Mouse (Mus musculus): ENCODE data around the gene Gstm3. TPM values are rescaled to one million over a fixed set of nuclear protein-coding genes. Genes with fewer than 3 reads are reported as not detected.

Gene Gstm3
- polyA plus RNA-seq, 1 experiment from 2014 or later: 11.4 TPM

GRCm38 (mm10) chr3:107943239-107943990 is 25.7 kb downstream of the Gstm3 start, which contains the start of gene Gstm6:
TSS of gene Gstm6 (minus strand) at chr3:107943749.
- H3K4me2 ChIP-seq: peak within 1 kb of the TSS; percentile 32
- WGBS (ENCODE audit: insufficient replicate concordance): 26% methylated on average over 20 of the region's 20 CpGs
- ATAC-seq (ENCODE audit: low read depth) (peak; percentile 43; the same call in 1 of the 2 replicates), DNase-seq (no peak)
- H3K9ac ChIP-seq: no peak within 1 kb of the TSS
- H3K27me3 ChIP-seq: no peaks in the 10 kb centered on the region
- H3K9me3 ChIP-seq (replicated peaks): no peaks in the 10 kb centered on the region
- peaks cover 4% of the 10 kb centered on the region; the same call in 1 of the 2 replicates for H3K4me1 ChIP-seq (replicated peaks)
- H3K36me3 ChIP-seq: no peaks in the 10 kb centered on the region
- 0 out of 2 replicates have a peak within 1 kb of the TSS, but pooled peaks have one; percentile 18 for H3K4me3 ChIP-seq (replicated peaks)
- H3K27ac ChIP-seq: no peak within 1 kb of the TSS

GRCm38 (mm10) chr3:107941261-107941660 is 27.8 kb downstream of the Gstm3 start:
- peaks cover 4% of the 10 kb centered on the region; the same call in 1 of the 2 replicates for H3K4me1 ChIP-seq (replicated peaks)
- H3K9ac ChIP-seq: no peak overlapping the region
- H3K27ac ChIP-seq: no peak overlapping the region
- DNase-seq (no peak), ATAC-seq (ENCODE audit: low read depth) (no peak)
- no peaks in the 10 kb centered on the region for H3K36me3 ChIP-seq
- H3K27me3 ChIP-seq: no peaks in the 10 kb centered on the region
- no peak overlapping the region for H3K4me2 ChIP-seq
- H3K9me3 ChIP-seq (replicated peaks): no peaks in the 10 kb centered on the region
- no peak overlapping the region for H3K4me3 ChIP-seq (replicated peaks)
- WGBS (ENCODE audit: insufficient replicate concordance): 68% methylated on average over 4 of the region's 4 CpGs

- no peak overlapping the region for H3K4me3 ChIP-seq (replicated peaks)
- H3K4me2 ChIP-seq: no peak overlapping the region
- peaks cover 4% of the 10 kb centered on the region; the same call in 1 of the 2 replicates for H3K4me1 ChIP-seq (replicated peaks)
- H3K27me3 ChIP-seq: no peaks in the 10 kb centered on the region
- DNase-seq (no peak), ATAC-seq (ENCODE audit: low read depth) (no peak)
- no peak overlapping the region for H3K9ac ChIP-seq
- H3K36me3 ChIP-seq: no peaks in the 10 kb centered on the region
- no peak overlapping the region for H3K27ac ChIP-seq
- WGBS (ENCODE audit: insufficient replicate concordance): 66% methylated on average over 7 of the region's 7 CpGs
- H3K9me3 ChIP-seq (replicated peaks): no peaks in the 10 kb centered on the region
These were observed 28.6 kb downstream of the Gstm3 start for GRCm38 (mm10) chr3:107940524-107940923.

GRCm38 (mm10) chr3:107939830-107940229 is 29.3 kb downstream of the Gstm3 start:
- 53% methylated on average over 4 of the region's 4 CpGs for WGBS (ENCODE audit: insufficient replicate concordance)
- Histone ChIP-seq H3K9me3 (replicated peaks) (no peaks in the 10 kb centered on the region), H3K27ac (no peak overlapping the region), H3K27me3 (no peaks in the 10 kb centered on the region), H3K4me2 (no peak overlapping the region), H3K9ac (no peak overlapping the region), H3K4me3 (replicated peaks) (no peak overlapping the region), H3K36me3 (no peaks in the 10 kb centered on the region), H3K4me1 (replicated peaks) (peaks cover 4% of the 10 kb centered on the region; the same call in 1 of the 2 replicates)
- DNase-seq: no peak
- 0 out of 2 replicates have a peak, but pooled peaks have one; percentile 5 for ATAC-seq (ENCODE audit: low read depth)

- WGBS (ENCODE audit: insufficient replicate concordance): 23% methylated on average over 3 of the region's 3 CpGs
- Histone ChIP-seq H3K36me3 (no peaks in the 10 kb centered on the region), H3K4me1 (replicated peaks) (peaks cover 4% of the 10 kb centered on the region; the same call in 1 of the 2 replicates), H3K27ac (no peak overlapping the region), H3K4me2 (no peak overlapping the region), H3K27me3 (no peaks in the 10 kb centered on the region), H3K9ac (no peak overlapping the region), H3K9me3 (replicated peaks) (no peaks in the 10 kb centered on the region), H3K4me3 (replicated peaks) (no peak overlapping the region)
- ATAC-seq (ENCODE audit: low read depth): peak; percentile 14; the same call in 1 of the 2 replicates
- DNase-seq: peak; percentile 43
These were observed 29.7 kb downstream of the Gstm3 start for GRCm38 (mm10) chr3:107939403-107939802.

- no peaks in the 10 kb centered on the region for H3K9me3 ChIP-seq (replicated peaks)
- 10% methylated on average over 3 of the region's 3 CpGs for WGBS (ENCODE audit: insufficient replicate concordance)
- H3K36me3 ChIP-seq: no peaks in the 10 kb centered on the region
- H3K4me1 ChIP-seq (replicated peaks): peaks cover 17% of the 10 kb centered on the region
- H3K27me3 ChIP-seq: no peaks in the 10 kb centered on the region; the same call in 1 of the 2 replicates
- no peak overlapping the region for H3K4me2 ChIP-seq
- H3K4me3 ChIP-seq (replicated peaks): no peak overlapping the region
- H3K27ac ChIP-seq: no peak overlapping the region
- no peak for ATAC-seq (ENCODE audit: low read depth)
- DNase-seq: no peak
- no peak overlapping the region for H3K9ac ChIP-seq
These were observed 33.2 kb downstream of the Gstm3 start for GRCm38 (mm10) chr3:107935888-107936287.

- H3K27me3 ChIP-seq: no peaks in the 10 kb centered on the region; the same call in 1 of the 2 replicates
- no peak for ATAC-seq (ENCODE audit: low read depth)
- no peak overlapping the region for H3K9ac ChIP-seq
- no peaks in the 10 kb centered on the region for H3K36me3 ChIP-seq
- H3K4me1 ChIP-seq (replicated peaks): peaks cover 17% of the 10 kb centered on the region
- no peak overlapping the region for H3K4me3 ChIP-seq (replicated peaks)
- no peak for DNase-seq
- 67% methylated on average over 3 of the region's 3 CpGs for WGBS (ENCODE audit: insufficient replicate concordance)
- no peaks in the 10 kb centered on the region for H3K9me3 ChIP-seq (replicated peaks)
- no peak overlapping the region for H3K4me2 ChIP-seq
- no peak overlapping the region for H3K27ac ChIP-seq
These were observed 33.8 kb downstream of the Gstm3 start for GRCm38 (mm10) chr3:107935268-107935667.

- H3K9me3 ChIP-seq (replicated peaks): no peaks in the 10 kb centered on the region
- peaks cover 13% of the 10 kb centered on the region for H3K4me1 ChIP-seq (replicated peaks)
- ATAC-seq (ENCODE audit: low read depth) (no peak), DNase-seq (no peak)
- no peak overlapping the region for H3K27ac ChIP-seq
- H3K36me3 ChIP-seq: no peaks in the 10 kb centered on the region
- no peak overlapping the region for H3K4me2 ChIP-seq
- no peak overlapping the region for H3K9ac ChIP-seq
- no peaks in the 10 kb centered on the region; the same call in 1 of the 2 replicates for H3K27me3 ChIP-seq
- 70% methylated on average over 6 of the region's 6 CpGs for WGBS (ENCODE audit: insufficient replicate concordance)
- H3K4me3 ChIP-seq (replicated peaks): no peak overlapping the region
These were observed 37.0 kb downstream of the Gstm3 start for GRCm38 (mm10) chr3:107932128-107932527.

- no peaks in the 10 kb centered on the region; the same call in 1 of the 2 replicates for H3K27me3 ChIP-seq
- H3K36me3 ChIP-seq: no peaks in the 10 kb centered on the region
- H3K4me2 ChIP-seq: peak within 1 kb of the TSS; percentile 51
- no peaks in the 10 kb centered on the region for H3K9me3 ChIP-seq (replicated peaks)
- H3K4me1 ChIP-seq (replicated peaks): peaks cover 13% of the 10 kb centered on the region
- 8% methylated on average over 10 of the region's 10 CpGs for whole genome bisulfite sequencing (ENCODE audit: insufficient replicate concordance)
- 0 out of 2 replicates have a peak within 1 kb of the TSS, but pooled peaks have one; percentile 23 for H3K9ac ChIP-seq
- peak within 1 kb of the TSS; percentile 37 for H3K4me3 ChIP-seq (replicated peaks)
- H3K27ac ChIP-seq: no peak within 1 kb of the TSS
- peak; percentile 91 for ATAC-seq (ENCODE audit: low read depth)
- peak; percentile 73 for DNase-seq
These were observed 37.4 kb downstream of the Gstm3 start, which contains the start of gene Gstm7 for GRCm38 (mm10) chr3:107931670-107932069. TSS of gene Gstm7 (minus strand) at chr3:107931817.

- H3K27ac ChIP-seq: no peak overlapping the region
- ATAC-seq (ENCODE audit: low read depth): no peak; the same call in 1 of the 2 replicates
- peak overlapping the region; percentile 51 for H3K4me2 ChIP-seq
- no peaks in the 10 kb centered on the region; the same call in 1 of the 2 replicates for H3K27me3 ChIP-seq
- H3K9ac ChIP-seq: 0 out of 2 replicates have a peak overlapping the region, but pooled peaks have one; percentile 23
- H3K4me3 ChIP-seq (replicated peaks): peak overlapping the region; percentile 37
- WGBS (ENCODE audit: insufficient replicate concordance): 39% methylated on average over 2 of the region's 2 CpGs
- H3K36me3 ChIP-seq: no peaks in the 10 kb centered on the region
- no peaks in the 10 kb centered on the region for H3K9me3 ChIP-seq (replicated peaks)
- peaks cover 13% of the 10 kb centered on the region for H3K4me1 ChIP-seq (replicated peaks)
- DNase-seq: no peak
These were observed 37.9 kb downstream of the Gstm3 start for GRCm38 (mm10) chr3:107931134-107931533.

- 58% methylated on average over 4 of the region's 4 CpGs for whole genome bisulfite sequencing (ENCODE audit: insufficient replicate concordance)
- no peak for ATAC-seq (ENCODE audit: low read depth)
- Histone ChIP-seq H3K36me3 (no peaks in the 10 kb centered on the region), H3K27me3 (no peaks in the 10 kb centered on the region; the same call in 1 of the 2 replicates), H3K9me3 (replicated peaks) (no peaks in the 10 kb centered on the region), H3K4me3 (replicated peaks) (no peak overlapping the region), H3K9ac (no peak overlapping the region), H3K4me1 (replicated peaks) (peaks cover 13% of the 10 kb centered on the region), H3K27ac (no peak overlapping the region), H3K4me2 (no peak overlapping the region)
- DNase-seq: no peak
These were observed 39.4 kb downstream of the Gstm3 start for GRCm38 (mm10) chr3:107929731-107930130.
